Mouse (Mus musculus) liver, postnatal 0 days (tissue): ENCODE measurements at regions not wholly inside any gene's neighbourhood (a gene's known extent, or its start where the extent isn't known, plus 50 kb on each side); places are given as distances from the start of the nearest gene placed in this dataset.
"Not testable (repeated sequence)": the region's sequence is repeated elsewhere in the genome, so short reads cannot be mapped to it uniquely, and the experiment has no call there.

Source experiments
- ATAC-seq: fragments of 200-750 bp; cut with Nextera tagmentation; 2 replicates; pipeline ENCODE4 v1.8.0; 2017; ENCODE audit warnings: mild to moderate bottlenecking, moderate library complexity
- DNase-seq: peaks from one replicate; pipeline ENCODE4 v3.0.0-alpha.2; 2016
- H3K27ac ChIP-seq: fragments of 300-500 bp; sonication (generic); 2 replicates; pipeline ENCODE4 v1.5.1; 2014; ENCODE audit warnings: antibody characterized with exemption, moderate library complexity, mild to moderate bottlenecking, low read depth
- H3K27me3 ChIP-seq: fragments of 300-500 bp; sonication (generic); 2 replicates; pipeline ENCODE4 v1.6.1; 2014; ENCODE audit warnings: low read length, control low read depth, mixed read lengths; ENCODE audit not compliant: insufficient read depth
- H3K36me3 ChIP-seq: fragments of 300-500 bp; sonication (generic); replicated peaks from 2 replicates; pipeline ENCODE4 v1.6.1; 2014; ENCODE audit warnings: mild to moderate bottlenecking, control low read depth, low read length, moderate library complexity, mixed read lengths; ENCODE audit not compliant: insufficient read depth
- H3K4me1 ChIP-seq: fragments of 300-500 bp; sonication (generic); 2 replicates; pipeline ENCODE4 v1.6.1; 2014; ENCODE audit warnings: antibody characterized with exemption, mild to moderate bottlenecking, control low read depth; ENCODE audit not compliant: insufficient read depth
- H3K4me2 ChIP-seq: fragments of 300-500 bp; sonication (generic); 2 replicates; pipeline ENCODE4 v1.6.1; 2014; ENCODE audit warnings: low read depth, mild to moderate bottlenecking, low read length, moderate library complexity, mixed read lengths
- H3K4me3 ChIP-seq: fragments of 300-500 bp; sonication (generic); 2 replicates; pipeline ENCODE4 v1.5.1; 2014; ENCODE audit warnings: low read depth, low read length
- H3K9ac ChIP-seq: fragments of 300-500 bp; sonication (generic); replicated peaks from 2 replicates; pipeline ENCODE4 v1.6.1; 2014; ENCODE audit warnings: mild to moderate bottlenecking, moderate library complexity
- H3K9me3 ChIP-seq: fragments of 300-500 bp; sonication (generic); 2 replicates; pipeline ENCODE4 v1.6.1; 2016; ENCODE audit warnings: mild to moderate bottlenecking, control low read depth, low read length, mixed read lengths
- CTCF ChIP-seq: sonication (generic); IDR thresholded peaks from 2 replicates; pipeline ENCODE4 v1.5.1; 2016; ENCODE audit warnings: antibody characterized with exemption, low read depth
- EP300 ChIP-seq: IDR thresholded peaks from 2 replicates; pipeline ENCODE4 v1.6.1; 2016; ENCODE audit warnings: antibody characterized with exemption, low read depth, mild to moderate bottlenecking
- WGBS: fragments of 180-500 bp; shearing (Covaris S2); extraction: QIAGEN DNeasy Blood & Tissue Kit; methylation state at CpG from one replicate; pipeline ENCODE4 v1.1.7; 2014; ENCODE audit not compliant: insufficient replicate concordance; 5-methylcytosine and 5-hydroxymethylcytosine counted together

DNA sequence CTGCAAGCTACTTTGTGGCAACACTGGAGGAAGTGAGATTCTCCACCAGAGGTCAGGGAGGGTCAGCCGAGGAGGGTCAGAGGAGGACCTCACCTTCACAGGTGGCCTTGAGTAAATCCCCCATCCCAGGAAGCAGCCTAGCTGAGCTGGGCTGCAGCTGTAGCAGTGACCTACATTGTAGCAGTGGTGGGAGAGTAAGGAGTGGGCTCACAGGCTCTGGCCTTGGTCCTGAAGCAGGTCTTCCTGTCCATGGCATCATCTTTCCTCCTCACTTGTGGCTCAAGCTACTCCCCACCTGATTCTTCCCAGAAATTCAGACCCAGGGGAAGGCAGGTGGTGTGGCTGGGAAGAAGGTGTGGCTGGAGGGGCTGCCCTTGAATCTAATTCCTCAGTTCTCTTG lies 84.3 kb downstream of the 1810013L24Rik start:
- not testable (repeated sequence) for DNase-seq, H3K36me3 ChIP-seq, H3K4me2 ChIP-seq, H3K4me3 ChIP-seq, H3K27ac ChIP-seq, H3K9ac ChIP-seq, H3K27me3 ChIP-seq, H3K4me1 ChIP-seq, ATAC-seq, H3K9me3 ChIP-seq
- WGBS = 50% methylated on average over 1 of the region's 1 CpGs

DNA sequence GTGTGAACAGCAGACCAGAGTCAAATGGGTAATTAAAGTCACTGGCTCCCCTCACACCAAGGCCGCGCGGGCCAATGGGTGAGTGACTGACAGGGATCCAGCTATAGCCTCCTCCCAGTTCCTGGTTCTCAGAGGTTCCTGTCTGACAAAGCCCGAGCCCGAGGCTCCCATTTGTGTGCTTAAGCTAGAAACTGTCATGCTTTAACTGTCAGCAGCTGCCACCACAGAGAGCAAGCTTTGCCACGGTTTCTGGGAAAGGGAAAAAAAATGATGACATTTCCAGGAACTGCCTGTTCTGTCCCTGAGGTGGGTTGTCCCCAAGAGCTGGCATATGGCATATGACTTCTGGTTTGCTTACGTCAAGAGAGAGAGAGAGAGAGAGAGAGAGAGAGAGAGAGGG lies 86.2 kb downstream of the 1810013L24Rik start:
- no peaks in the 10 kb centered on the region for H3K4me1 ChIP-seq
- ATAC-seq (no peak), DNase-seq (no peak)
- no peak overlapping the region for H3K4me2 ChIP-seq
- no peak overlapping the region for H3K9ac ChIP-seq
- H3K36me3 ChIP-seq = no peaks in the 10 kb centered on the region
- H3K27ac ChIP-seq = no peak overlapping the region
- no peaks in the 10 kb centered on the region for H3K27me3 ChIP-seq
- no peaks in the 10 kb centered on the region for H3K9me3 ChIP-seq
- 30% methylated on average over 7 of the region's 7 CpGs for WGBS
- TF ChIP-seq CTCF (no peak), EP300 (no peak)
- no peak overlapping the region for H3K4me3 ChIP-seq

DNA sequence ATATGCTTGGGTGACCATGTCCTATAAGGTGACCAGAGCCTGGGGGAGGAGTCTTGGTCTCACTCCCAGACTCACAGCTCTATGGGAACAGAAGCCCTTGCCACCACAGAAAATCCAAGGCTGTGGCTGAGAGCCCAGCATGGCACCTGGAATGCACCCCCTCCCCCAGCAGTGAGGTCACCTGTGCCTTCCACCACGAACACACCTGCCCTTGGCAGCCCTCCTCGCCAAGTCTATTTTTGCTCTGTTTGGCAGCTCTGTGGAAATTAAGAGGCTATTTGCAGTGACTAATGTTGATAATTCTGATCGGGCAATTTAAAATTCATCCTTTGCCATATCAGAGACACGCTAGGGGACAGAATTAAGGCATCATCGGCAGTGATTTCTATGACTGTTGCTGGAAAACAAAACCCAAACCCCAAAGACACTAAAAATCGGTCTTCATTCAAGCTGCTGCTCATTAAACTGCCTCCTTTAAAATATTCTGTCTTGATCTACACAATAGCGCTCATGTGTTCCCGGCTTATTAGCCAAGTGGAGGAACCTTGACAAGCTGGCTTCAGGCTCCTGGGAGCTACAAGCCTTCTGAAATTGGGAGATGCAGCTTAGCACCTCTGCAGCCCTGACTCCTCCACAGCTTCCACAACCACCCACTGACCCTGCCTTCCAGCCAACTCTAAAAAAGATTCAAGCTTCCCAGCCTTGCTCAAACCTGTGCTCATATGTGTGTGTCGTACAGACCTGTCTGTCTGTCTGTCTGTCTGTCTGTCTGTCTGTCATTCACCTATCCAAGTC lies 89.0 kb downstream of the 1810013L24Rik start:
- H3K9me3 ChIP-seq = no peaks in the 10 kb centered on the region
- no peak overlapping the region for H3K9ac ChIP-seq
- 76% methylated on average over 9 of the region's 9 CpGs for WGBS
- no peak overlapping the region for H3K27ac ChIP-seq
- H3K4me1 ChIP-seq = no peaks in the 10 kb centered on the region
- H3K27me3 ChIP-seq = no peaks in the 10 kb centered on the region
- no peak overlapping the region for H3K4me3 ChIP-seq
- ATAC-seq = no peak
- no peak overlapping the region for H3K4me2 ChIP-seq
- TF ChIP-seq CTCF = no peak
- TF ChIP-seq EP300 = no peak
- no peaks in the 10 kb centered on the region for H3K36me3 ChIP-seq
- DNase-seq = no peak

DNA sequence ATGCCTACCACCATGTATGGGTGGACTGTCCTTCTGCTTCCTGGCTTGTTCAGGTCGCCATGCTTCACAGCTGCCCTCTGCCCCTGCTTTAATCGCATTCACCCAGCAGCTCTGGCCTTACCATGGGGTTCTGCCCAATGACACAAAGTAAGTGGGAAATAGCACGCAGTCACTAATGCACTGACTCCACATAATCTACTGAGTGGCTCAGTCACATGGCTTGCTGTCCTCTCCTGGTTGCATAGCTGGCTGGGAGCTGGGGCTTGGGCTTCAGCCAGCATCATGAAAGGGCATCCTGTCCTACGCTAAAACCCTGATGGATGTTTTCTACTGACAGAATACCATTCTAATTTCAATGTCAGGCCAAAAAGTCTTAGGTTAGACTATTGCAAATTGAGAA lies 94.8 kb downstream of the 1810013L24Rik start:
- Histone ChIP-seq H3K9me3 (no peaks in the 10 kb centered on the region), H3K36me3 (no peaks in the 10 kb centered on the region), H3K9ac (no peak overlapping the region), H3K27ac (no peak overlapping the region), H3K4me1 (no peaks in the 10 kb centered on the region), H3K4me2 (no peak overlapping the region), H3K27me3 (no peaks in the 10 kb centered on the region), H3K4me3 (no peak overlapping the region)
- DNase-seq (no peak), ATAC-seq (no peak)
- 67% methylated on average over 4 of the region's 4 CpGs for WGBS
- no peak for TF ChIP-seq CTCF
- TF ChIP-seq EP300 = no peak

DNA sequence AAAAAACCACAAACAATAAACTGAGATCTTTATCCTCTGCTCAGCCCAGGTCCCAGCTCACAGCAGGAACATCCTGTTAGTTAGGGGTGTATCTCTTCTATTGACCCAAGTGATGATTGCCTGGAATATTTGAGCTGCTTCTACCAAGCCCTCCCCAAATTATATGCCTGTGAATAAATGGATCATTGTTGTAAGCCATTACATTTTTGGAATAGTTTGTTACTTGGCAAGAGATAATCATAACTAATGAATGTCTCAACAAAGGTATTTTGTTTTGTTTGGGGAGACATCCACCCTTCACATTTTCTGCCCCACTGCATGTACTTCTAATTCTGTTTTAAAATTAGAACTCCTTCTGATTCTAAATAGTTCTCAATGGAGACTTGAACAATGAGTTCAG lies 102.1 kb downstream of the 1810013L24Rik start:
- no peak overlapping the region for H3K27ac ChIP-seq
- TF ChIP-seq CTCF (no peak), EP300 (no peak)
- H3K27me3 ChIP-seq = no peaks in the 10 kb centered on the region
- no peaks in the 10 kb centered on the region for H3K4me1 ChIP-seq
- ATAC-seq (no peak), DNase-seq (no peak)
- no peaks in the 10 kb centered on the region for H3K36me3 ChIP-seq
- no peak overlapping the region for H3K4me2 ChIP-seq
- no peak overlapping the region for H3K9ac ChIP-seq
- no peak overlapping the region for H3K4me3 ChIP-seq
- no peaks in the 10 kb centered on the region; the same call in 1 of the 2 replicates for H3K9me3 ChIP-seq

DNA sequence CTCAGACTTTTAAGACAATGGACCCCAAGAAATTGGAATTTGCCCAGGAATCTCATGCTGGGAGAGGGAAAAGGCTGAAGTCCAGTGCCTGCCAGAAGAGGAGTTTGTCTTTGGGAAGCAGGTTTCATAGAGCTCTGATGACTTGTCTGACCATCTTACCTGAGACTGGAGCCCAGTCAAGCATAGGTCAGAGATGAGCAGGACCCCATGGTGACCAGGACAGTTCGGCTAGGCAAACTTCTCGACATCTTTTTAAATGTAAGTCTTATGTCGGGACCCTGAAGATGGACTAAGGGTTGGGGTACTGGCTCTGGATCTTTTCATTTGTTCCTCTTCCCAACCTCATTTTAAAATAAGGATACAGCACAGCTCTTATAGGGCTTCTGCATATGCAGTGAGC lies 103.2 kb downstream of the 1810013L24Rik start:
- H3K4me2 ChIP-seq = no peak overlapping the region
- no peaks in the 10 kb centered on the region for H3K4me1 ChIP-seq
- ATAC-seq = no peak
- no peak overlapping the region for H3K9ac ChIP-seq
- no peaks in the 10 kb centered on the region; the same call in 1 of the 2 replicates for H3K9me3 ChIP-seq
- no peak overlapping the region for H3K27ac ChIP-seq
- DNase-seq = no peak
- H3K36me3 ChIP-seq = no peaks in the 10 kb centered on the region
- no peak overlapping the region for H3K4me3 ChIP-seq
- TF ChIP-seq EP300 = no peak
- no peak for TF ChIP-seq CTCF
- H3K27me3 ChIP-seq = no peaks in the 10 kb centered on the region
- WGBS = 84% methylated on average over 3 of the region's 3 CpGs

DNA sequence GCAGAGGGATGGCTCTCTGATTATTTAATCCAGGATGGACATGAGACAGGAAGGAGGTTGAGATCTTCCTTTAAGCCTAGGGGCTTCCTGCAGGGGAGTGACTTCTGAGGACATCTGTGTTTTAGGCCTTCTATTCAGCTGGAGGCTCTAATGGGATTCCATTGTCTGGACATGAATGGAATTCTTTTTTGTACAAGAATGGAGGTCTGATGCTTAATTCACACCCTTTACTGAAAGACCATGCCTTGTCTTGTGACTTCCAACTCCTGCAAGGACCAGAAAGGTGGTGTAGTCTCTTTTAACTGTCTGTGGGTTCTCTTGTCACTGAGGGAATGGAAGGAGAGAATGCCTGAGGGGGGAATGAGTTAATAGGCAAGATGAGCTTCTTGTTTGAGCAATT lies 106.5 kb downstream of the 1810013L24Rik start:
- Histone ChIP-seq H3K9ac (no peak overlapping the region), H3K36me3 (no peaks in the 10 kb centered on the region), H3K27me3 (no peaks in the 10 kb centered on the region), H3K27ac (no peak overlapping the region), H3K4me3 (no peak overlapping the region), H3K4me2 (no peak overlapping the region), H3K9me3 (no peaks in the 10 kb centered on the region; the same call in 1 of the 2 replicates), H3K4me1 (no peaks in the 10 kb centered on the region)
- TF ChIP-seq EP300 = no peak
- TF ChIP-seq CTCF = no peak
- ATAC-seq = no peak
- DNase-seq = no peak
